Mouse (Mus musculus): ENCODE results near the gene Zyg11b. TPM values are rescaled to one million over a fixed set of nuclear protein-coding genes. Genes with fewer than 3 reads are reported as not detected.

Zyg11b gene
- total and polyA plus RNA-seq, 3 experiments: 9.3 to 14.2 (median 11.8) TPM

GRCm38 (mm10) chr4:108339277-108339690 lies 38.4 kb upstream of the Zyg11b start:
- H3K36me3 ChIP-seq (replicated peaks in 1 of 2; ENCODE audit: control insufficient read depth in 1 of 2, insufficient read depth in 1 of 2, low read length in 1 of 2): peaks cover 17 to 66% of the 10 kb centered on the region in 2 experiments
- no peaks in the 10 kb centered on the region for H3K9me3 ChIP-seq (replicated peaks; ENCODE audit: low read length)
- in situ Hi-C loops (cut with MboI; ENCODE audit: low pct_ligation_motif_present, low pct_unique_long_range_greater_than_20kb, low sequenced_read_pairs): loop anchor here (25.0 kb wide), 1 partner anchor 223 kb away; no protein-coding TSS in a partner anchor
- no peaks in the 10 kb centered on the region for H3K4me1 ChIP-seq (ENCODE audit: control insufficient read depth in 1 of 2, insufficient read depth in 2 of 2)
- no peak overlapping the region for H3K4me2 ChIP-seq (ENCODE audit: insufficient read depth, low read depth, poor library complexity, severe bottlenecking)
- TF ChIP-seq E2F4 (IDR thresholded peaks at IDR 0.05; ENCODE audit: insufficient replicate concordance, low read depth, low read length) (no peak), TCF12 (IDR thresholded peaks at IDR 0.05; ENCODE audit: low read depth, low read length) (no peak), ZC3H11A (IDR thresholded peaks at IDR 0.05; ENCODE audit: low read depth, low read length) (peak; percentile 75), POLR2A (IDR thresholded peaks at IDR 0.05; ENCODE audit: low read depth, low read length) (no peak), KAT2A (IDR thresholded peaks at IDR 0.05; ENCODE audit: insufficient replicate concordance, low read length) (no peak), ZNF384 (IDR thresholded peaks at IDR 0.05; ENCODE audit: low read depth, low read length) (0 out of 2 replicates have a peak, but pooled peaks have one; percentile 36), MAZ (IDR thresholded peaks at IDR 0.05; ENCODE audit: low read depth, low read length) (no peak), IRF4 (IDR thresholded peaks at IDR 0.05; ENCODE audit: low read depth, low read length) (peak; percentile 15; the same call in 1 of the 2 replicates), MAX (IDR thresholded peaks at IDR 0.05; ENCODE audit: low read length) (no peak), HCFC1 (IDR thresholded peaks at IDR 0.05; ENCODE audit: low read depth, low read length) (no peak), EP300 (IDR thresholded peaks at IDR 0.05; ENCODE audit: low read length) (no peak), MXI1 (IDR thresholded peaks at IDR 0.05; ENCODE audit: low read depth, low read length) (no peak), RAD21 (IDR thresholded peaks at IDR 0.05; ENCODE audit: low read depth, low read length) (peak; percentile 95), ETS1 (conservative IDR thresholded peaks at IDR 0.05; ENCODE audit: low read depth, low read length) (no peak), SMC3 (IDR thresholded peaks at IDR 0.05; ENCODE audit: low read depth, low read length) (peak; percentile 92), BHLHE40 (IDR thresholded peaks at IDR 0.05; ENCODE audit: low read depth, low read length) (0 out of 2 replicates have a peak, but pooled peaks have one; percentile 9), CTCF (conservative IDR thresholded peaks at IDR 0.05 in 1 of 2, IDR thresholded peaks at IDR 0.05 in 1 of 2; ENCODE audit: low read depth in 2 of 2, low read length in 2 of 2) (peak; percentile 64 to 91; a peak in 3 of 4 replicates), MAFK (IDR thresholded peaks at IDR 0.05; ENCODE audit: insufficient replicate concordance, low read length) (no peak), PAX5 (IDR thresholded peaks at IDR 0.05; ENCODE audit: low read length) (no peak), JUND (conservative IDR thresholded peaks at IDR 0.05; ENCODE audit: low read depth, low read length) (0 out of 2 replicates have a peak, but pooled peaks have one; percentile 11), CHD2 (IDR thresholded peaks at IDR 0.05; ENCODE audit: low read length) (no peak), SIN3A (IDR thresholded peaks at IDR 0.05; ENCODE audit: low read length) (0 out of 2 replicates have a peak, but pooled peaks have one; percentile 33)
- peak; percentile 73 for DNase-seq (ENCODE audit: extremely low read depth)
- dilution Hi-C loops (cut with MboI; ENCODE audit: extremely low pct_ligation_motif_present, extremely low pct_unique_long_range_greater_than_20kb, low sequenced_read_pairs): no loop called here
- H3K4me3 ChIP-seq (replicated peaks in 1 of 3; ENCODE audit: low read depth in 2 of 3, low read length in 2 of 3, poor library complexity in 1 of 3): no peak overlapping the region
- H3K9ac ChIP-seq (ENCODE audit: insufficient read depth, low read depth): no peak overlapping the region
- H3K27me3 ChIP-seq (replicated peaks): no peaks in the 10 kb centered on the region
- H3K79me2 ChIP-seq (replicated peaks; ENCODE audit: control insufficient read depth, extremely low read depth, insufficient read depth, poor library complexity, severe bottlenecking): no peaks in the 10 kb centered on the region
- H3K27ac ChIP-seq (ENCODE audit: insufficient read depth, low read depth): no peak overlapping the region

GRCm38 (mm10) chr4:108338811-108339210 lies 37.9 kb upstream of the Zyg11b start:
- Histone ChIP-seq H3K36me3 (replicated peaks in 1 of 2; ENCODE audit: control insufficient read depth in 1 of 2, insufficient read depth in 1 of 2, low read length in 1 of 2) (peaks cover 21 to 70% of the 10 kb centered on the region in 2 experiments), H3K27ac (ENCODE audit: insufficient read depth, low read depth) (no peak overlapping the region), H3K9me3 (replicated peaks; ENCODE audit: low read length) (no peaks in the 10 kb centered on the region), H3K79me2 (replicated peaks; ENCODE audit: control insufficient read depth, extremely low read depth, insufficient read depth, poor library complexity, severe bottlenecking) (no peaks in the 10 kb centered on the region), H3K27me3 (replicated peaks) (no peaks in the 10 kb centered on the region), H3K4me3 (replicated peaks in 1 of 3; ENCODE audit: low read depth in 2 of 3, low read length in 2 of 3, poor library complexity in 1 of 3) (no peak overlapping the region), H3K4me2 (ENCODE audit: insufficient read depth, low read depth, poor library complexity, severe bottlenecking) (no peak overlapping the region), H3K4me1 (ENCODE audit: control insufficient read depth in 1 of 2, insufficient read depth in 2 of 2) (peaks cover 0 to 1% of the 10 kb centered on the region in 2 experiments; a peak in 1 of 4 replicates), H3K9ac (ENCODE audit: insufficient read depth, low read depth) (no peak overlapping the region)
- TF ChIP-seq ZNF384 (IDR thresholded peaks at IDR 0.05; ENCODE audit: low read depth, low read length): no peak
- in situ Hi-C loops (cut with MboI; ENCODE audit: low pct_ligation_motif_present, low pct_unique_long_range_greater_than_20kb, low sequenced_read_pairs): loop anchor here (25.0 kb wide), 1 partner anchor 223 kb away; no protein-coding TSS in a partner anchor
- dilution Hi-C loops (cut with MboI; ENCODE audit: extremely low pct_ligation_motif_present, extremely low pct_unique_long_range_greater_than_20kb, low sequenced_read_pairs): no loop called here
- DNase-seq (ENCODE audit: extremely low read depth): no peak
